Mouse (Mus musculus): Measurements from ENCODE around the gene Popdc3.
A peak's percentile ranks its signal among the peaks of the same experiment; 100 is the strongest.
"Not testable (repeated sequence)": the region's sequence is repeated elsewhere in the genome, so short reads cannot be mapped to it uniquely, and the experiment has no call there.

Gene Popdc3

DNA sequence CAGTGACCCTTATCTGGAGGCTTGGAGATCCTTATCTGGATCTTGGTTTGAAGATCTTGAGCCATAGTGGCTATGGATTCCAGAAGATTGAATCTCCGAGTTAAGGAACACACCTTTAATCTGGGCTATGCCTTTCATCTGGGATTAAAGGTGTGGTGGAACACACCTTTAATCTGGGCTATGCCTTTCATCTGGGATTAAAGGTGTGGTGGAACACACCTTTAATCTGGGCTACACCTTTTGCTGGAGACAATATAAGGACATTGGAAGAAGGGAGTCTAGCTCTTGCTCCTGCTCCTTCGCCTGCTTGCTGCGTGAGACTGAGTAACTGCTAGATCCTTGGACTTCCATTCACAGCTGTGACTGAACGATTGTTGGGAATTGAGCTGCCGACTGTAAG, at the start of gene Popdc3:
Popdc3 (plus strand) TSS at position 301 of the 400 bp plus-strand sequence.
- DNase-seq (ENCODE audit: low spot score in 2 of 2), result not testable (repeated sequence)

DNA sequence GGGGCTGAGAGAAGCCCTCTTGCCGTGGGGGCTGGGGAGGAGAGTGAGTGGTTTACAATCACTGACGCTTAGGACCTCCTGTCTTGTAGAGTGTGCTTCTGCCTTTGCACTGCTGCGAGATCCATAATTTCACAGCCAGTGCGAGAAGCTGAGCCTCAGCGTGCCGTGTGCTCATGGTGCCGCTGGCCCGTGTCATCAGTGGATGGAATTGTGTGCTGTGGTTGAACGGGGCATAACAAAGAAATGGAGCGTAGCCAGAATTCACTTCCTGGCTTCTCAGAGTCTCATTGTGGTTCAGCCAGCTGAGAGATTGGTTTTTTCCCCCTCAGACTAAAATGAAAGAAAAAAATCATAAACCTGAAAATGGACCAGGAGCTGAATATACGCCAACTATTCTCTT, 48.8 kb upstream of the Popdc3 start:
- DNase-seq (ENCODE audit: low spot score in 2 of 2), result no peak

DNA sequence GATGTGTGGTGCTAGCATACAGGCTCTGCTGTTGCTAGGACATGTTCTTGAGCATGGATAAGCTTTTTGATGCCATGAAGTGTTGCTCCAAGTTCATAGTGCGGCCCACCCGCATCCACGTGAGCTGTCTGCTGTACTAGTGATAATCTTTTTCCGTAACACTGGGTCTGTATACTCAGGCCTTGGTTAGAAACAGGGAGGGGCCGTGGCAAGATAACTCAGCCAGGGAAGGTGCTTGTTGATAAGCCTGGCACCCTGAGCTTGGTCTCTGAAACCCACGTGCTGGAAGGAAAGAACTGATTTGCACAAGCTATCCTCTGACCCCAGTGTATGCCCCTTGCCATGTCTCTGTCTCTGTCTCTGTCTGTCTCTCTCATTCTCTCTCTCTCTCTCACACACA, 47.9 kb upstream of the Popdc3 start:
- no peak for DNase-seq (ENCODE audit: low spot score in 2 of 2)

DNA sequence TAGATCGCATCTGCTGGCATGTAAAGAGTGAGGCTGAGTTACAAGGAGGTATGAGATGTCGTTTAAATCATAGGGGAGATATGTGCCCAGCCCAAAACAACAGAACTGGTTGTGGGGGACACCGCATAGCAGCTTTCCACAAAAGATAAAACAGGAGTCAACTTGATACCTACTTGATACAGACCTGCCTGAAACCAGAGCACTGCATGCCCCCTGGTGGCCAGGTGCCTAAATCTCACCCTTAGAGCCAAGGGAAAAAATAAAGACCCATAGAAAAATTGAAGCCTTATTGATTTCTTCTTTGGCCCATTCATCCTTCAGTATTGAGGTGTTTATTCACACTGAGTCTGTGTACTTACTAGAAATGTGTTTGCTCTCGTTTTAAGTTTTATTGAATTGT, 45.5 kb upstream of the Popdc3 start:
- peak; percentile 43 to 51 for DNase-seq (ENCODE audit: low spot score in 2 of 2)

DNA sequence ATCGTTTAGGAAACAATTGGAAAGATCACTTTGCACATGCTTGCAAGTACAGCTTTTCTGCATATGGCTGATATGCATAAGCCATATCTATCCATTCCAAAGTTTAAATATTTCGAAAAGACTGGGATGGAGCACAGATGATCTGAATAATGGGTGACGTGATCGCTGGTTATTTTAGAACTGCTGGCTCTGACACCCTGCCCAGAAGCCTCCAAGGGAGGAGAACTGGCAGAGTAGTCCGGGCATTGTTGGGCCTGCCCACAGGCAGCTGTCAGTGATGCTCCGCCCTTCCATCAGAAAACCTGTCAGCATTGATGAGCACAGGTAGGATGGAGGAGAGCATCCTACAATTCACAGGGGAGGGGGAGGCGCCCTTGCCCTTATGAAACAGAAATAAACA, 41.1 kb upstream of the Popdc3 start:
- peak; percentile 44 to 58 for DNase-seq (ENCODE audit: low spot score in 2 of 2)

DNA sequence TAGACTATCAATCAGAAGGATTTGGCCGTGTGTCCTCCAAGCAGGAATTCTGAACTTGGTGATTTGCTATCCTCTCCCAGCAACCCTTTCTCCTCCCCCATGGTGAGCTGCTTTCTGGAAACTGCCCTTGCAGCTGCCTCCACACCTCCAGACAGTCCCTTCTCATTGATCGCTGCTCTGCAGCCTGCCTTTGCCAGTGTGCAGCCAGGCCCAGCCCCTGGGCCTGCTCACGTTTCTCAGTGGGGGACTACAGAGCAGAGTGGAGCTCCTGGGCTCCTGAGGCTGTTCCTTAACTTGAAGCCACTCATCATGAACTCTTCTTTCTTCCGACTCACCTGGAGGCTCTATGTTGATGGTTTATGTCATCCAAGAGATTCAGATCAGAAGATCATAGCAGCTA, 38.0 kb upstream of the Popdc3 start:
- no peak for DNase-seq (ENCODE audit: low spot score in 2 of 2)

DNA sequence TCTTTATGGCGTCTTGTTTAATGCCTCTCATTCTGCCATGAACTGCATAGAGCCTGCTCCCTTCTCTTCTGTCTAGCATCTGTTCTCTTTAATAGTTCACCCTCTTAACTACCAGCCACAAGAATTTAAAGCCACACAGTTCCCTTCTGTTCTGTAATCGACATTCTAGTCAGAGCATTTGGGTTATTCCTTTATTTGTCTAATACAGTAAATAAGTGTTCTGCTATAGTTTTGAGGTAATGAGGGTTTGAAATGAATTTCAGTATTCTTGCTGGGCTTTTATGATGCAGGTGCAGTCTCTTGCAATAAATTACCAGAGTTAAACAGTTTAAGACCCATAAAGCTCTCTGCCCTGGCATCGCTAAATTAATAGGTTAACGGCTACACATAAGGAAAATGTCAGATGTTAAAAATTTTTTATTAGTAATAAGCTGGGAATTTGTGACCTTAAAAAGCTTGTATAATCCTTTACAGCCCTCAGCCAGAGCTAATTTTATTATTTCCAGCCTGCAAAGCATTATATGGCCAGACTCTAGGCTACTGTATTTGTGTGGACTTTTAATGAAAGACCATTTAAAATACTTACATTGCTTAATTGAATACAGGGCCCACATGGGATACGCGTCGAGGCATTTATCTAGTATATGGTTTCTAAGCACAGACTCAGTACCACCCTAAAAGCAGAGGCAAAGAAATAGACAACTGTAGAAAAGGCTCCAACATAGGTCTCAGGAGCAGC, 37.3 kb upstream of the Popdc3 start:
- no peak for DNase-seq (ENCODE audit: low spot score in 2 of 2)

DNA sequence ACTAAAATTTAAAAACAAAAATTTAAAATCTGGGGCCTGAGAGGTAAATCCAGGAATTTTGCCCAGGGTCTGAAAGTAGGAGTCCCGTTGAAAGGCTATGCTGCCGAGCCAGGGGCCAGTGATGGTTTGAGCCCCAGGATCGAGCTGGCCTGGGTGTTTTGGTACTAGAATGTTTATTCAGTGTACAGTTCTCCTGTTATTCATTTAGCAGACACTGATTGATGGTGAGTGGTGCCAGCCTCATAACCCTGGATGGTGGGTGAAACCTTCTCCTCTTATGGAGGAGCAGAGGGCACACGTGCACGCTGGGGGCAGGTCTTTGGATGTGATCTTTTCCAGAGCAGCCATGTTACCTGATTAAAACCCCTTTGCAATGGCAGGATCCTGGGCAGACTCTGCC, 35.5 kb upstream of the Popdc3 start:
- no peak for DNase-seq (ENCODE audit: low spot score in 2 of 2)

DNA sequence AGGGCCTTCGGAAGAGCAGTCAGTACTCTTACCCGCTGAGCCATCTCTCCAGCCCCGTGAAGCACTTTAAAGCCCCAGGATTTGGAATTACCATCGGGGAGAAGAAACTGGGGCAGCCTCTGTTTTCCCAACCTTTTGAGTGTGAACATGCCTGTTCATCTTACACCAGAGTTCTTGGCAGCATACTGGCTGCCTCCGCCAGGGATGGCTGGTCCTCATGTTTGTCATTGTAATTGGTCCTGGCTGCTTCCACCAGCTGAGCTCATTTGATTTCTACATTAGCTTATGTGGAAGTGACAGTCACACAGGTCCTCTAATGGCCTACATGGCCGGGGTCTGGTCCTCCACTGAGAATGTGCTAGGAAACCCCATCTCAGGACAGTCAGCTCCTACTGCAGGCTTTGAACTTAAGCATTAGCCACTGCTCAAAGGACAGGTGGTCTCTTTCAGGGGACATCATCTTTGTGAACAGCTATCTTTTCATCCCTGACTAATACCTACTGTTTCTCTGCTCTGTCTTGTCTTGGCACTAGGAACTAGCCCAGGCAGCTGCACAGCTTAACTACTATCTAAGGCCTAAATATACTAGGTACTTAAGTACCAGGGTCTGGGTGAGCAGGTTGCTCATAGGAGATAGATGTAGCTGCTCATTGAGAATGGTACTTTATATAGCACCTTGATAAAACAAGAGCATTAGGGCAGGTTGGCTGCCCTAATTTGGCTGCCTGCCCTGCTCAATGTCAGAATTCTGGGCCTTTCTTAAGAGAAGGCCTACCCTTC, 33.7 kb upstream of the Popdc3 start:
- DNase-seq (ENCODE audit: low spot score in 2 of 2), result no peak

DNA sequence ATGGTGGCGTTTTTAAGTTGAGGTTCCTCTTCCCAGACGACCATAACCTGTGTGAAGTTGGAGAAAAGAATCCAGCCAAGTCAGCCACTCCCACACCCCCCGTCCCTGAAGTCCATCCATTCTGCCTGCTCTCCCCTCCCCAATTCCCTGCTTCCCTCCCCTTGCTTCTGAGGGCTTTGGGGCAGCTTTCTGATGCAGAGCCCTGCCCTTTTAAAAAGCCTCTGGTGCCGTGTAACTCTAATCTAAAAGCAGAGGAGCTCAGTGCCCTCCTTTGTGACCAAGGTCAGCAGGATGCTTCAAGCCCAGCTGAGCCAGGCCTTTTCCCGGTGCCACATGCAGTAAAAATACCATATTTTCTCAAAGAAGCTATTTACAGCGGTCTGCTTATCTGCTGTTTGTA, 31.1 kb upstream of the Popdc3 start:
- DNase-seq (ENCODE audit: low spot score in 2 of 2), result no peak

DNA sequence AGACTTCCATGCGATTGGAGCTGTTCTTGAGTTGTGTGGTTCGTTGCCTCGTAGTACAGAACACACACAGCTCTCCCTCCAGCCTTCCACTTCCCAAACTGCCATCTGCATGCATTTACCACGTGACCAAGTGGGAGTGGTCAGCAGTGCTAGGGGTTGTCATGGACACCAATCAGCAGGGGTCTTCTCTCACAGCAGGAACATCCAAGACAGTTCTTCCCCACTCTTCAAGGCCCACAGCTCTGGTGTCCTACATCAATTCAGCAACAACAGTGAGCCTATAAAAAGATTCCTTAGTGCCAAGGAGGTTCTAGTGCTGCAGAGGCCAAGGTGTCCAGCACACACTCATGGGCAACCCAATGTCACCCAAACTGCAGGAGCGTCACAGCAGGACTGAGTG, 26.8 kb upstream of the Popdc3 start:
- DNase-seq (ENCODE audit: low spot score in 2 of 2), result no peak

DNA sequence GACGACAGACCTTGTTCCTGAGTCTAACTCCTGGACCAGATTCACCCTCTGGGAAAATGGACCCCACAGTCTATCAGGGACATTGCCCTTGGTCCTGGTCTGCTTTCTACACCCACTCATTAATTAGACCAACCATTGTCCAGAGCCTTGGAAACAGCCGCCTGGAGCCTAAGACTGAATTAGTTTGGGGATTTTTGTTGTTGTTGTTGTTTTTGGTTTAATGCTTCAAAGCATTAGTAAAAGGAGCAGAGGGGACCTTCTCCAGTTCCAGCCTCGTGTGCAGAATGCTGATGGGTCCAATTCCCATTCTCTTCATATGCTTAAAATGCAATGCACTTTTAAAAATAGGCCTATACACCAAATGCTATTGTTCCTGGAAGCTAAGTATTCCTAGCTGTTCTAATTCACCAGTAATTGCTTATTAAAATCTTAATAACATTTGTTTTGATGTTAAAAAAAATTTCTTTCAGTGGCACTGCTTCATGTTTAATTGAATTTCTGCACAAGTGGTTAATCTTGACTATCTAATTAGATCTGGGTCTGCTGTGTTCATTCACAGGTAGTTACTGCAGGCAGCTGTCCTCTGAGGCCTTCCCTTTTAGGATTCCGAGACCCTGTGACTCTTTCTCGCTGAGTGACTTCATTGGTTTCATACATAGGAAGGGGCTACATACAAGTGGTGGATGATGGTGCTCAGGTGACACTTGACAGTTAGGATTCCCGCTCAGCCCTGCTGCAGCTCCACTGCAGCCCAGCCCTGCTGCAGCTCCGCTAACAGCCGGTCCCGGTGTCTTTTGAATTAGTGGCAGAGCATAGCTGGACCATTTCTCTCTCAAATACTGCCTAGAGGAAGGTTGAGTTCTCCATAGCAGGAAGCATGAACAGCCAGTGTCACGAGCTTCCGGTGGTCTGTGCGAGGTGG, 25.9 kb upstream of the Popdc3 start:
- no peak for DNase-seq (ENCODE audit: low spot score in 2 of 2)

DNA sequence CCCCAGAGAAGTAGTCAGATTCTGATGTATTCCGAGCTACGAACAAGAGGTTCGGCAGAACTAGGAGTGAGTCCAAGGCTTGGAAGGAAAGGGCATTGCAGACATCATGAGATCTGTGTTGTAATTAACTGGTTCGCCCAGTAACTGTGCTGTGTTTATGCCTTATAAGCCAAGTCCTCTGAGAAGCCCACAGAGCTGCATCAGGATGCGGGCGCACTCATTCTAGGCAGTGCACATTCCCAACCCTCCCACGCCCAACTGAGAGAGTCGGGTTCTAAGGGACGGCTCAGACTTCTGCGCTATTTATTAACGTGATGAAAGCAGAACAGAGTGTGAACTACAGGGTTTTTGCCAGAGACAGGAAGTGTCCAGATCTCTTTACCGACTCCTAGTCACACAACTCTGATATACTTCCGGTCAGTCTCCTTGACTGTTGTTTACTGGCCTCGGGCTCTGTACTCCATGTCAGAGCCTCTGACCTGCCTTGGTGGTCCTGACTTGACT, 23.3 kb upstream of the Popdc3 start:
- DNase-seq (ENCODE audit: low spot score in 2 of 2), result no peak

DNA sequence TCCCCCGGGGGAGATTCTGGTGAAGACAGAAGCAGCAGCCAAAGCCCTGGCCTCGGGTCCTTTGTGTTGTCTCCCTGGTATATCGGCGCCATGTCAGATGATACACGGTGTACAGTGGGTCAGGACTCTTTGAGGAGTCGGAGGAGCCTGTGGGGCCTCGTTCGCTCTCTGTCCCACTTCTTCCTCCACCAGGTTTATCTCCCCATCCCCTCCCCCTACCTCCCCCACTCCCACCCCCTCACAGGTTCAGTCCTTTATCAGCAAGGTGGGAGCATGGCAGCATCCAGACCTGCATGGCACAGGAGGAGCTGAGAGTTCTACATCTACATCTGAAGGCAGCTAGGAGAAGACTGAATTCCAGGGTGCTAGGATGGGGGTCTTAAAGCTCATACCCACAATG, 12.0 kb upstream of the Popdc3 start:
- no peak for DNase-seq (ENCODE audit: low spot score in 2 of 2)

DNA sequence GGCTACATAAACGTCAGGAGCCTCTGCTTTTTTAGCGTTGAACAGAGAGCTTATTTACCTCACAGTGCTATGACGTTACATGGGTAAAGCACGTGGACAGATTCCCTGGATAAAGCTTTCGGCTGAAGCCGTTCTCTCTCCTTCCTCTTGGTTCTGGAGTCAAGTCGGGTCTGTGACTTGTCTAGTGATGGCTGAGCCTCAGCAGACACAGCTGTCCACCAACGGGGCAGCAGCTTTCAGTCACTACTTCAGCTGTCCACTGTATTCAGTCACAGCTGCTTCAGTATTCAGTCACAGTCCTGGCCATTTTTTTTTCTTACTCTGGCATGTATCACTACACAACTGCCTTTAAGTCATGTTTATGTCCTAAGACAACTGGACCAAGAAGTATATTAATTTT, 4.0 kb upstream of the Popdc3 start:
- no peak for DNase-seq (ENCODE audit: low spot score in 2 of 2)

DNA sequence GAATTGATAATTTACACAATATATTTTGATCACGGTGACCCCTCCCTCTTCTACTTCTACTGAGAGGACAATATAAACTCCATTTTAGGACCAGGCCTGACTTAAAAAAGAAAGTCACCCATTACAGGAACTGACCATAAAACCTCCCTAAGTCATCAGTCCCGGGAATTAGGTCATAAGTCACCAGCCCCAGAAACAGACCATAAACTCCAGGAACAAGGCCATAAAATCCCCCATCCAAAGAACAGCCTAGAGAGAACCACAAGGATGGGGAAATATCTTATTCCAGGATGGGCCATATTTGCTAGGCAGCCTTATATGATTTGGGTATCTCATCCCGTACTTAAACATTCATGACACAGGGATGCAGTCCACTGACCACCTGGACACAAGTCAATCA, 3.6 kb upstream of the Popdc3 start:
- no peak for DNase-seq (ENCODE audit: low spot score in 2 of 2)

DNA sequence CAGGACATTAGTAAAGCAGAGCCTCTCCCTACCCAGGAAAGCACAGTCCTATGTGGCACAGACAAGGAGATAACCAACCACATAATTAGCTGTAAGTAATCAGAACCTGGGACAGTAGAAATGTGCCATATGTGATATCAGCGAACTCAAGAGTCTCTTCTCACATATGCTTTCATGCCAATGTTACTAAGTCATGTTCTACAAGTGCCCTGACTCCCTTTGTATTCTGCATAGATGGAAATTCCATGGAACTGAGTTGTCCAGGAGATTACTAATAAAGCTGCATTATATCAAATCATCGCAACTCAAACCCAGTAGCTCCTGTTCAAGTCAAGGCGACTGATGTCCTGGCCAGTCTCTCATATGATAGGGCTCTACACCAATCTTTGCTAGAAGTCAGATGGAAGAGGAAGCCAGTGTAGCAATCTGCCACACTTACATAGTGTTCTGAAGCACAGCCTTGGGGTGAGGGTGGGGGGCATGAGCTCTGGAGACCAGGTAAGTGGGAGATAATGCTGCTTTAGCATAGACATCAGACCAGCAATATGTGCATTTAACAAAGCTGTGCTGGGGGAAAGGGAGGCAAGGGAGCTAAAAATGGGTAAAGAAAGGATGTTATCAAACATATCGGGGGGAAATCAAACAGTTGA, 2.9 kb downstream of the Popdc3 start:
- no peak for DNase-seq (ENCODE audit: low spot score in 2 of 2)

DNA sequence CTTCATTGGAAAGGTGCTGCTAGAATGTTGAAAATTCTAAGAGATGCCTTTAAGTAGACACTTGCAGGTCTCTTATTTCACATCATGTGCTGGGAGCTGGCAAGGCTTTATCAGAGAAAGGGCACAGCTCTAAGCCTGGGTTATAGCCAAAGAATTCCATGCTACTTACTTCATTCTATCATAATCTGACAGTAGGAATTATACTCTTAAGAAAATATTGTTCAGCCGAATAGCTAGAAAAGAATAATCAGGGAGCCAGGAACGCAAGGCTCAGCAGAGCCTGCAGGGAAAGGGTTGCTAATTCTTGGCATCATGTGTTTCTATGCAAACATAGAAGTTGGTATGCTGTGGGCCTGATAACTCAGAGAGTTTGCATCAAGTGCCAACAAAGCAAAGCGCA, 3.4 kb downstream of the Popdc3 start:
- no peak for DNase-seq (ENCODE audit: low spot score in 2 of 2)

DNA sequence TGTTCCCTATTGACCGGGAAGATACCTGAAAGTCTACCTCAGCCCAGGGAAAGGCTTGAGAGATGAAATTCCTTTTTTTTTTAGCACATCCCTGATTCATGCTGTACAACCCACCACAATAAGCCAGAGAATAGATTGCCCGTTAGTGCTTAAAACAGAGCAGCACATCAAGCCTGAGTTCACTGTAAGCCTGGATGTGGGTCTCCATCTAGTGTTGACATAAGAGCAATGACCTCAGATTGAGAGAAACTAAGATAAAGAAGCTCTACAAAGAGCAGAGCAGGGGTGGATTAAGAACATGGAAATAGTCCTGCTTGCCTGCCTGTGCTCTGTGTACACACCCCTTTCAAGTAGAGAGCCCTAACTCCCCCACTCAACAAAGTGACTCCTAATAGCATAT, 7.6 kb downstream of the Popdc3 start:
- DNase-seq (ENCODE audit: low spot score in 2 of 2), result no peak

DNA sequence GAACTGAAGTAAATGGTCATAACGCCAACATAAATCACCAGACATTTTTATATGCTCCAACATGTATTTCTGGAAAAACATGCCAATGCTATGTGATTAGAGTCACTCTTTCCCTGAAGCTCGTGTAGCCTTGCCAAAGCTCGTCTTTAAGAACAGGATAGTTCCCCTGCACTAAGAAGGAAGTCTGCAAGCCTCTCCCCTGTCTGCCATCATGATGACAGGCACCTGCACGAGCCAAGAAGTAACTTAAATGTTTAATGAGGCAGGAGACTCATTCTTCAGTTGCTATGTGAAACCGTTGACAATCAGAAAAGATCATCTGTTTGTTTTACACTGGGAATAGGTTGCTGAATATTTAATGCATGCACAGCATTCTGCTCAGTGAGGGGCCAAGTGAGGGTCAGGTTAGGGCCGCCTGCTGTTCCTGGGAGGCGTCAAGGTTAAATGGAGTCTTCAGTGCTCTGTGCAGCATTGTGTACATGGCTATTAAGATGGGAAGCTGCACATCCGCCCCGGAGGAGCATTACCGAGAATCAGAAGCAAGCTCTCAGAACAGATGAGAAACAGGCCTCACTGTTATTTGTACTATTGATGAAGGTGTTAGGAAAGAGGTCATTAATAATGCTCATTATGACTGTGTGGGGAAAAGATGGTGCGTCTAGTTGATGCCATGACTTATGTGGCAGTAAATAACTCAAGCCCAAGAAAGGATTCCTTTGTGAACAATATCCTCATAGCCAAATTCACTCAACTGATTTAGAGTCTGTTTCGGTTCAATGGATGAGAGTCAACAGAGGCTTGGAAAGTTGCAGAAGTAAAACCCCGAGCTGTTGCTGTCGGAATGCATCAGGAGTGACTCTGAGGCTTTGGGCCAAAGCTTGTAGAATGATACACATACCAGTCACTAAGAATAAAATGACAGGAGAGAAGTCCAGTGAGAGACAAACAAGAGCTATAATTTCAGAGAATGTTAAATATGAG, 15.7 kb downstream of the Popdc3 start:
- DNase-seq (ENCODE audit: low spot score in 2 of 2), result no peak

All from right cerebral cortex, adult 2 months (tissue).